Mouse (Mus musculus): ENCODE data around the gene A3galt2. TPM values are rescaled to one million over a fixed set of nuclear protein-coding genes. Genes with fewer than 3 reads are reported as not detected.

The A3galt2 gene
- polyA plus RNA-seq, 1 experiment from 2014 or later, result 0.41 TPM

DNA sequence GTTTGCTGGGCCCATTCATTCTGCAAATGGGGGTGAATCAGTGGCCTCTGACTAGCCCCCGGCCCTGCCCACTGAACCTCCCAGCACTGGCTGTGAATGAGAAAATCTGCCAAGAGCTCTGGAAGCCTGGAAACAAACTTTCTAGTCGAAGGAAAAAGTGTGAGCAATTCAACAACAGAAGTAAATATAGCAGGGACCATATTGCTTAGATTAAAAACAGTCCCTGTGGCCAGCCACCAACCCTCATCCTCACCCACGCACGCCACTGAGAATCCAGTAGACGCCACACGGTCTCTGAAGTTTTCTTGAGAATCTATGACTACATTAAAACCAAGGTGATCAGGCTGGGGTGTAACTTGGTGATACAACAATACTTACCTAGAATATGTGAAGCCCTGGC is 42.2 kb upstream of the A3galt2 start:
- H3K9ac ChIP-seq, result no peak overlapping the region
- no peaks in the 10 kb centered on the region for H3K9me3 ChIP-seq (ENCODE audit: control insufficient read depth, low read length)
- H3K4me3 ChIP-seq (replicated peaks; ENCODE audit: low read length), result no peak overlapping the region
- H3K27ac ChIP-seq, result no peak overlapping the region
- H3K4me2 ChIP-seq (replicated peaks), result no peak overlapping the region
- peaks cover 24% of the 10 kb centered on the region for H3K36me3 ChIP-seq (replicated peaks; ENCODE audit: control insufficient read depth, insufficient read depth)
- WGBS, result 85% methylated on average over 6 of the region's 6 CpGs
- H3K27me3 ChIP-seq (ENCODE audit: control insufficient read depth, insufficient read depth, low read length), result no peaks in the 10 kb centered on the region
- no peak for ATAC-seq (ENCODE audit: low FRiP score)
- H3K4me1 ChIP-seq (replicated peaks; ENCODE audit: control insufficient read depth, insufficient read depth, low read length), result peaks cover 32% of the 10 kb centered on the region
- DNase-seq (ENCODE audit: low spot score), result no peak

DNA sequence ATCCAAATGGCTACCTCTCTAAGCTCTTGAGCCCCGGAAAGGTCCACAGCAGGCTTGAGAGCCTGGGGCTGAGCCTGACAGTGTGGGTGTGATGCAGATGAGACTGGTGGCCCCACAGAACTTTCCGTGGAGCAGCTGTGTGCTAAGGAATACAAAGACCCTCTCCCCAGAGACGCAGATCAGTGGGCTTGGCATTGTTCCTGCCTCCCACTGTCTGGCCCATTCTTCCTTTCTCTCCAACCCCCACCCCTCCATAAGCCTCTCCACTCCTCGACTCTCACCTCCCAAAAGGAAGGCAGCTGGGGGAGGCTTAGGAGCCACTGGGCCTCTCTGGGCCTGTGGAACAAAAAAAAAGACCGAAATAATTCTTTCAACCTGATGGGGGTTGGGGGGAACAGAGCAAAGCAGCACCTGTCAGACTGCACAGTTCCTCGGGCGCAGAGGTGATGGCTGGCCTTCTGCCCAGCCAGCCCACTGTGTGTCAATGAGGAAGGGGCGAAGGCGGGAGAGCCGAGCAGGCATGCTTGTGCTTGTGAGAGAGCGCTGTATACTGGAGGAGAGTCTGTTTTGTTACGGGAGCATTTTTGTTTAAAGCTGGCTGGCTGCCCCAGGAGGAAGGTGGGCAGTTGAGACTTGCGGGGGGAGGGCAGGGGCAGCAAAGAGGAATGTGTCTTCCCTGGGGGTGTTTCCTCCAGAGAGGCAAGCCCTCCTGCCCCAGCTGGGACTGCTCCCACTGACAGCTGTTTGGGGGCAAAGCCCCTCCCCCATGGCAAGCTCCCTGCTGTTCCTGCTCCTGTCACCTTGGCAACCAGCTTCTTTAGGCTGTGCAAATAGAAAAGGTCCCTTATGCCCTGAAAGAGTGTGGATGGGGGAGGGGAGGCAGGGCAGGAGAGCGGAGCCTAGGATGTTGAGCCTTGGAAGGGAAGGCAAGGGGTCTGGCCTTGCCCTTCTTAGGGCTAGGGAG is 39.6 kb upstream of the A3galt2 start:
- H3K4me2 ChIP-seq (replicated peaks), result peak overlapping the region; percentile 33
- under 1% methylated on average over 14 of the region's 14 CpGs for WGBS
- H3K4me3 ChIP-seq (replicated peaks; ENCODE audit: low read length), result no peak overlapping the region
- H3K27me3 ChIP-seq (ENCODE audit: control insufficient read depth, insufficient read depth, low read length), result no peaks in the 10 kb centered on the region
- H3K9ac ChIP-seq, result peak overlapping the region; percentile 41
- peaks cover 51% of the 10 kb centered on the region for H3K4me1 ChIP-seq (replicated peaks; ENCODE audit: control insufficient read depth, insufficient read depth, low read length)
- peak; percentile 74 for ATAC-seq (ENCODE audit: low FRiP score)
- peaks cover 8% of the 10 kb centered on the region; the same call in 1 of the 2 replicates for H3K36me3 ChIP-seq (replicated peaks; ENCODE audit: control insufficient read depth, insufficient read depth)
- H3K27ac ChIP-seq, result peak overlapping the region; percentile 95
- DNase-seq (ENCODE audit: low spot score), result peak; percentile 82
- no peaks in the 10 kb centered on the region for H3K9me3 ChIP-seq (ENCODE audit: control insufficient read depth, low read length)

DNA sequence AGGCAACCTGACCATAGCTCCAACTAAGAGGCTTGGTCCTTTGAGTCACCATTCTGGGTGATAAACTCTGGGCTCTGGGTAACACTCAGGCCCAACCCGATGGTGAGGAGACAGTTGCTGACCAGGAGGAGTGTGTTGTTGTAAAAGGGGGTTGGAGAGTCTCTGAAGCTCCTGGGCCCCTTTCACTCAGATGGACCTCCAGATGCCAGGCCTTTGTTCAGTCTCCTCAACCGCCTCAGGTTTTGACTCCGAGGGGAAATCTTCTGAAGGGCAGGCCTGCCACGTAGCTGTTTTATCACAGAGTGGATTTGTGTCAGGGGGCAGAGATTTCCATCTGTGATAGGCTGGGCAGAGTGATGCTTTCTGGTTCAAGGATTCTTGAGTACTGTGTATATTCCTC is 38.9 kb upstream of the A3galt2 start:
- Histone ChIP-seq H3K9ac (peak overlapping the region; percentile 35), H3K4me2 (replicated peaks) (peak overlapping the region; percentile 33), H3K27me3 (ENCODE audit: control insufficient read depth, insufficient read depth, low read length) (no peaks in the 10 kb centered on the region), H3K9me3 (ENCODE audit: control insufficient read depth, low read length) (no peaks in the 10 kb centered on the region), H3K27ac (peak overlapping the region; percentile 95), H3K4me3 (replicated peaks; ENCODE audit: low read length) (no peak overlapping the region), H3K4me1 (replicated peaks; ENCODE audit: control insufficient read depth, insufficient read depth, low read length) (peaks cover 57% of the 10 kb centered on the region), H3K36me3 (replicated peaks; ENCODE audit: control insufficient read depth, insufficient read depth) (peaks cover 8% of the 10 kb centered on the region; the same call in 1 of the 2 replicates)
- DNase-seq (ENCODE audit: low spot score) (no peak), ATAC-seq (ENCODE audit: low FRiP score) (0 out of 2 replicates have a peak, but pooled peaks have one; percentile 1)
- WGBS, result 6% methylated on average over 4 of the region's 4 CpGs

DNA sequence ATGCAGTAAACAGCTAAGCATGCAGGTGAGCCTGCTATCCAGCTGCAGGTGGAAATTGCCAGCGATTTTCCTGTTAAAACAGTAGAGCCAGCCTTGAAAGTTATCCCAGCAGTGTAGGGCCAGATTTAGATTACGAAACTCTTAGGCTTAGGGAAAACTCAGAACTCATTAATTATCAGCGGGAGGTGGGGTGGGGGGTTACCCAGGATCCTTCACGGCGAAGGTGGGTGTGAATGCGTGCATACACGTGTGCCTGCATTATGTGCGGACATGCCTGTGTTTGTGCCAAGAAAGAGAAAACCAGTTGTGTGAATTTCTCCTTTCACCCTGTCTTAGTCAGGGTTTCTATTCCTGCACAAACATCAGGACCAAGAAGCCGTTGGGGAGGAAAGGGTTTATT is 38.4 kb upstream of the A3galt2 start:
- no peak for ATAC-seq (ENCODE audit: low FRiP score)
- Histone ChIP-seq H3K4me1 (replicated peaks; ENCODE audit: control insufficient read depth, insufficient read depth, low read length) (peaks cover 56% of the 10 kb centered on the region), H3K36me3 (replicated peaks; ENCODE audit: control insufficient read depth, insufficient read depth) (peaks cover 8% of the 10 kb centered on the region; the same call in 1 of the 2 replicates), H3K27me3 (ENCODE audit: control insufficient read depth, insufficient read depth, low read length) (no peaks in the 10 kb centered on the region), H3K4me3 (replicated peaks; ENCODE audit: low read length) (no peak overlapping the region), H3K27ac (peak overlapping the region; percentile 95), H3K9me3 (ENCODE audit: control insufficient read depth, low read length) (no peaks in the 10 kb centered on the region), H3K9ac (no peak overlapping the region), H3K4me2 (replicated peaks) (no peak overlapping the region)
- no peak for DNase-seq (ENCODE audit: low spot score)
- WGBS, result 21% methylated on average over 9 of the region's 9 CpGs

DNA sequence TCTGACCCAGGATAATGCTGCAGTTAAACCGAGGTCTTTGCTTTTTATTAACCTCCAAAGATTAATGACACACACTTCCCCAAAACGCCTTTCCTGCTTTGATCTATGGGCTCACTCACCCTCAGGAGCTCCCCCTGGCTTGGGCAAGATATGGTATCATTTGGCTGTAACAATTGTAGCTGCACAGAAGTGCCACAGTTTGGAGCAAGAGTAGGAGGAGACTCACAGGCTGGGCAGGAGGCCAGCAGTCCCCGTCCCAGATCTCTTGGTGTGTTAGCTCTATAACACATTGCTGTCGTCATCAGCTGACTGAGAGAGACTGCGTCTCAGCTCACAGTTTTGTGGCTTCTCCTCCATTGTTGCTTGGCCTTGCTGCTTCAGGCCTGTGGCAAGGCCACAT is 35.1 kb upstream of the A3galt2 start:
- Histone ChIP-seq H3K4me2 (replicated peaks) (no peak overlapping the region), H3K4me3 (replicated peaks; ENCODE audit: low read length) (no peak overlapping the region), H3K4me1 (replicated peaks; ENCODE audit: control insufficient read depth, insufficient read depth, low read length) (peaks cover 50% of the 10 kb centered on the region), H3K36me3 (replicated peaks; ENCODE audit: control insufficient read depth, insufficient read depth) (no peaks in the 10 kb centered on the region; the same call in none of the 2 replicates), H3K27me3 (ENCODE audit: control insufficient read depth, insufficient read depth, low read length) (no peaks in the 10 kb centered on the region), H3K9ac (0 out of 2 replicates have a peak overlapping the region, but pooled peaks have one; percentile 32), H3K9me3 (ENCODE audit: control insufficient read depth, low read length) (no peaks in the 10 kb centered on the region), H3K27ac (peak overlapping the region; percentile 60; the same call in 1 of the 2 replicates)
- DNase-seq (ENCODE audit: low spot score) (peak; percentile 72), ATAC-seq (ENCODE audit: low FRiP score) (0 out of 2 replicates have a peak, but pooled peaks have one; percentile 29)
- 20% methylated on average over 5 of the region's 5 CpGs for WGBS

DNA sequence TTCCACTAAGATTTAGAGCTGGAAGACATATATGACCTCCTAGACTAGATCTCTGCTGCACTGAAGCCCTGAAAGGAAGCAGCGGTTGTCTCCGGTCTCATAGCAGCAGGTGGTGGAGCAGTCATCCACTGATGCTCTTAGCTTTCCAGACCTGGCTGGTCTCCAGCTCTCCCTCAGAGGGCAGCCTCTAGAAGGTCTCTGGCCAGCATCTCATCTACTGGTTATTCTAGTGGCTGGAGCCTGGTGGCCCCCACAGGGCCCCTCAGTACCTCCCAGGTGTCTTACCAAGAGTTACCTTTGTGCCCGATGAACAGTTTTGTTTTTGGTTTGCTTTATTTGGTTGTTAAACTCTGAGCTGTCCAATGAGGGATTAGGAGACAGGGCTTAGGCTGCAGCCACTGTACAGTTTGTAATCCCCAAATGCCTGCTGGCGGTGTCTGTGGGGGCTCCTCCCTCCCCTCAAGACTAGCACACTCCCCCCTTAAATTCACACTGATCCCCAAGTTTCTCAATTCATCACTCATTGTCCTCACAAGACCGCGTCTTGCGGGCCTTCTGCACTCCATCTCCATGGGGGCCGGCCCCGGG is 34.0 kb upstream of the A3galt2 start:
- Histone ChIP-seq H3K9ac (no peak overlapping the region), H3K4me1 (replicated peaks; ENCODE audit: control insufficient read depth, insufficient read depth, low read length) (peaks cover 40% of the 10 kb centered on the region), H3K27me3 (ENCODE audit: control insufficient read depth, insufficient read depth, low read length) (no peaks in the 10 kb centered on the region), H3K27ac (no peak overlapping the region), H3K9me3 (ENCODE audit: control insufficient read depth, low read length) (no peaks in the 10 kb centered on the region), H3K4me2 (replicated peaks) (no peak overlapping the region), H3K4me3 (replicated peaks; ENCODE audit: low read length) (no peak overlapping the region), H3K36me3 (replicated peaks; ENCODE audit: control insufficient read depth, insufficient read depth) (no peaks in the 10 kb centered on the region; the same call in none of the 2 replicates)
- DNase-seq (ENCODE audit: low spot score), result no peak
- ATAC-seq (ENCODE audit: low FRiP score), result no peak
- WGBS, result 55% methylated on average over 9 of the region's 9 CpGs

DNA sequence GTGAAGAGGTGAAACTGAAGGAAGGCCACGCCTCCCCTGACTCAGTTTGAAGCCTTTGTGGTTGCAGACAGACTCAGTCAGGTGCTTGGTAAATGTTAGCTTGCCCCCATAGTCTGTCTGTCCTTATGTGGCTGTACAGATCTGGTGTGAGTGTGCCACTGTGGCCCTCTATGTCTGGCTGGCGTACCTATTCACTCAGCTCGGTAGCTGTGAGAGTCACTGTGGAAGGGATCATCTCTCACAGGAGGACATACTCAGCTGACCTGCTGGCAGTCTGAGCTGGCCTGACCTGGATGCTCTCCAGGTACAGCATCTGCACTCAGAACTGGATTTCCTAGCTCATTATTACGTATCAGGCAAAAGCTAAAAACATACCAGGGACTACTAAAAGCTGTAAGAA is 33.4 kb upstream of the A3galt2 start:
- H3K9ac ChIP-seq, result no peak overlapping the region
- H3K27ac ChIP-seq, result no peak overlapping the region
- DNase-seq (ENCODE audit: low spot score) (no peak), ATAC-seq (ENCODE audit: low FRiP score) (no peak)
- H3K4me2 ChIP-seq (replicated peaks), result no peak overlapping the region
- no peaks in the 10 kb centered on the region; the same call in none of the 2 replicates for H3K36me3 ChIP-seq (replicated peaks; ENCODE audit: control insufficient read depth, insufficient read depth)
- H3K4me3 ChIP-seq (replicated peaks; ENCODE audit: low read length), result no peak overlapping the region
- 72% methylated on average over 4 of the region's 4 CpGs for WGBS
- H3K9me3 ChIP-seq (ENCODE audit: control insufficient read depth, low read length), result no peaks in the 10 kb centered on the region
- no peaks in the 10 kb centered on the region for H3K27me3 ChIP-seq (ENCODE audit: control insufficient read depth, insufficient read depth, low read length)
- H3K4me1 ChIP-seq (replicated peaks; ENCODE audit: control insufficient read depth, insufficient read depth, low read length), result peaks cover 36% of the 10 kb centered on the region

DNA sequence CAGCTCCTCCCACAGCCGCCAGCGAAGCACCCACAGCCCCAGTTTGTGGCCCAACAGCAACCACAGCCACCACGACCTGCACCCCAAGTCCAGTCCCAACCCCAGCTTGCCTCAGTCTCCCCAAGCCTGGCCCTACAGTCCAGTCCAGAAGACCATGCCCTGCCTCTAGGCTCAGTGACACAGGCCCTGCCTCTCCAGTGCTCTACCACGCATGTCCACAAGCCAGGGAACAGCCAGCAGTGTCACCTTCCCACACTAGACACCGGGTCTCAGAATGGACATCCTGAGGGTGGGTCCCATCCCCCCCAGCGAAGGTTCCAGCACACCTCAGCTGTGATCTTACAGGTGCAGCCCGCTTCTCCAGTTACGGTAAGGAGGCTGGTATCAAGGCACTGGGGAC is 32.2 kb upstream of the A3galt2 start:
- H3K4me2 ChIP-seq (replicated peaks), result no peak overlapping the region
- no peaks in the 10 kb centered on the region for H3K27me3 ChIP-seq (ENCODE audit: control insufficient read depth, insufficient read depth, low read length)
- ATAC-seq (ENCODE audit: low FRiP score) (no peak), DNase-seq (ENCODE audit: low spot score) (no peak)
- H3K9ac ChIP-seq, result no peak overlapping the region
- H3K36me3 ChIP-seq (replicated peaks; ENCODE audit: control insufficient read depth, insufficient read depth), result no peaks in the 10 kb centered on the region; the same call in none of the 2 replicates
- H3K4me1 ChIP-seq (replicated peaks; ENCODE audit: control insufficient read depth, insufficient read depth, low read length), result peaks cover 38% of the 10 kb centered on the region
- H3K9me3 ChIP-seq (ENCODE audit: control insufficient read depth, low read length), result no peaks in the 10 kb centered on the region
- H3K27ac ChIP-seq, result no peak overlapping the region
- 82% methylated on average over 8 of the region's 8 CpGs for WGBS
- no peak overlapping the region for H3K4me3 ChIP-seq (replicated peaks; ENCODE audit: low read length)

DNA sequence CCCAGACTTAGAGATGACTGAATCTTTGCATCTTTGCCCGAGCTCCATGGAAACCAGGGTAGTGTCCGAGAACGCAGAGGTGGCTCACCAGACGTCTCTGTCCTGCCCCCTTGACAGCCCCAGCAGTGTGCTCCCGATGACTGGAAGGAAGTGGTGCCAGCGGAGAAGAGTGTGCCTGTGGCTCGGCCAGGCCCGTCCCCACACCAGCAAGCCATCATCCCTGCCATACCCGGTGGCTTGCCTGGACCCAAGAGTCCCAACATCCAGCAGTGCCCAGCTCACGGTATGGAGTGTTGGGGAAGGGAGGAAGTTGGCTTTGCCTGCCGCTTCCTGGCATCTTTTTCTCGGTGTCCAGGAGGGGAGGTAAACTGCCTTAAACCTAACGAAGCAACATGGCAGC is 31.7 kb upstream of the A3galt2 start:
- DNase-seq (ENCODE audit: low spot score), result no peak
- 73% methylated on average over 13 of the region's 13 CpGs for WGBS
- no peaks in the 10 kb centered on the region; the same call in 1 of the 2 replicates for H3K36me3 ChIP-seq (replicated peaks; ENCODE audit: control insufficient read depth, insufficient read depth)
- H3K27ac ChIP-seq, result no peak overlapping the region
- H3K9ac ChIP-seq, result no peak overlapping the region
- no peak overlapping the region for H3K4me2 ChIP-seq (replicated peaks)
- H3K9me3 ChIP-seq (ENCODE audit: control insufficient read depth, low read length), result no peaks in the 10 kb centered on the region
- ATAC-seq (ENCODE audit: low FRiP score), result no peak
- H3K4me3 ChIP-seq (replicated peaks; ENCODE audit: low read length), result no peak overlapping the region
- H3K4me1 ChIP-seq (replicated peaks; ENCODE audit: control insufficient read depth, insufficient read depth, low read length), result peaks cover 39% of the 10 kb centered on the region
- no peaks in the 10 kb centered on the region for H3K27me3 ChIP-seq (ENCODE audit: control insufficient read depth, insufficient read depth, low read length)

All from hindbrain, embryonic 14.5 days (tissue).